Mouse (Mus musculus): ENCODE measurements around the gene Pax7. TPM values are rescaled to one million over a fixed set of nuclear protein-coding genes. Genes with fewer than 3 reads are reported as not detected.
A peak's percentile ranks its signal among the peaks of the same experiment; 100 is the strongest.

Gene Pax7
- polyA plus RNA-seq, 1 experiment from 2014 or later: 2.6 TPM

DNA sequence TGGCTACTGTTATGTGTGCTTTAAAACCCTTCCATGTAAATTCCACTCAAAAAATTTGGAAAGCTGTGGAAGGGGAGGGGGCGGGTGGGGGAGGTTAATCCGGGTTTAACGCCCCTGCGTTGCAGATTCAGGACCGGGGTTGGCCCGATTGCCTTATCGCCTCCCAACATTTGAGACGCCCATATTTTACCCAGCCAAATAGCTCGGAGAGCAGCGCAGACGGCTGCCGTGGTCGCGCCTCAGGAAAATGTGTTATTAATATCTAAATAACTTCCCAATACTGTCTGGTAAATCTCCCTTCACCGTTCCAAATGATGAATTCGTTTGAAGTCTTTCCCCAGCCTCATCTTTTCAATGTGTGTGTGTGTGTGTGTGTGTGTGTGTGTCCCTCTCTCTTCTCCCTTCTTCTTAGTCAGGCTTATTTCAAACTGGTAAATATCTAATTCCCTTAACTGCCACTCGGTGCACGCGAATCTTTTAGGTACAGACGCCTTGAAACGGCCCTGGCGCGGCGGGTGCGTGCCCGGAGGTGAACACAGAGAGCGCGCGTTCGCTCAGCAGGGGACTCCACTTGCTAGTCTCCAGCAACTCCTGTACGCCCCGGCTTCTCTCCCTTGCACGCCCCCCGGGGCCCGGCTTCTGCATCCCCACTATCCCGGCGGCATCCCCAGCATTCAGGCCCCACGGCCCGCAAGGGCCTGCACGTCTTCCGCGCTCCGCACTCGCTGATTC lies 10.0 kb downstream of the Pax7 start:
- Histone ChIP-seq H3K4me2 (replicated peaks) (peak overlapping the region; percentile 36), H3K9me3 (replicated peaks) (no peaks in the 10 kb centered on the region), H3K4me3 (replicated peaks) (peak overlapping the region; percentile 24), H3K4me1 (peaks cover 42% of the 10 kb centered on the region), H3K27me3 (peaks cover 95% of the 10 kb centered on the region), H3K9ac (0 out of 2 replicates have a peak overlapping the region, but pooled peaks have one; percentile 6), H3K27ac (replicated peaks) (no peak overlapping the region; the same call in 1 of the 2 replicates), H3K36me3 (no peaks in the 10 kb centered on the region)
- ATAC-seq (ENCODE audit: insufficient number of reproducible peaks, low FRiP score, low TSS enrichment, low read depth): no peak
- 2% methylated on average over 44 of the region's 44 CpGs for WGBS

DNA sequence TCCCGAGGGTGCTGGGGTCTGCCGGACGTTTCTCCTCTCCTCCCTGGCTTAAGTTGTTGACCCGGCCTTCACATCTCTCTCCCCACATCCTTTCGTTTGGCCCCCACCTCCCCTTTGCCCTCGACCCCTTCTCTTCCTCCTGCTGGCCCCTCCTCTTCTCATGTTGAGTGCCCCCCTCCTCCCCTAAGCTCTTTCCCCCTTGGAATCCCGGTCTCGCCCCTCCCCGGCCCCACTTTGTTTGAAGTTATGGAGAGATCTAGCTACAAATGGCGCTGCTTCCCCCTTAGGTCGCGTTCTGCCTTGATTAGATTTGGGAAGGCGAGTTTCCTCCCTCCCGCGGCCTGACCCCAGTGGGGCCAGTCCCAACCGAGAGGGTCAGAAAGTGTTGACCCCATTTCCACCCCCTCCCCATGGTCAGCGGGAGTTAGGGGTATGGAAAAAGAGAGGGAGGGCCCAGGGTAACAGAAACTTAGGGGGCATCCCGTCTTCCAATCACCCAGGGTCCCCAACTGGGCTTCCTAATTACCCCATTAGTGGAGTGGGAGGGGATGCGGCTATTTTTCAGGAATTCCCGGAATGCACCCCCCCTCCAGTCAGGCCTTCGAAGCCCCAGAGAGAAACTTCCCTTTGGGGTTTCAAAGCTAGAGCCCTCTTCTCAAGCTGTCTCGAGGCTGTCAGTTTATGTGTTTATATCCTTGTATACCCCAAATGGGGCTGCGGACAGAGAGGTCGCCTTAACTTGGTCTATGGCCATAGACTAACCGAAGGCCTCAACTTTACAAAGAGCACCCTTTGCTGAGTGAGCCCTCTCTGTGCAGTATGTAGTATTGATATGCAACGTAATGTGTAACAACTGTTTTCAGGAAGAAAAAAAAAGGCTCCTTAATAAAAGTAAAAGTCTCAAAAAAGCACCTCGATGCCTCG lies 10.9 kb downstream of the Pax7 start:
- ATAC-seq (ENCODE audit: insufficient number of reproducible peaks, low FRiP score, low TSS enrichment, low read depth): no peak
- H3K9ac ChIP-seq: no peak overlapping the region
- peaks cover 37% of the 10 kb centered on the region for H3K4me1 ChIP-seq
- H3K4me2 ChIP-seq (replicated peaks): peak overlapping the region; percentile 55
- 3% methylated on average over 28 of the region's 28 CpGs for WGBS
- peaks cover 94% of the 10 kb centered on the region for H3K27me3 ChIP-seq
- H3K9me3 ChIP-seq (replicated peaks): no peaks in the 10 kb centered on the region
- H3K36me3 ChIP-seq: no peaks in the 10 kb centered on the region
- H3K27ac ChIP-seq (replicated peaks): peak overlapping the region; percentile 25
- peak overlapping the region; percentile 39 for H3K4me3 ChIP-seq (replicated peaks)

DNA sequence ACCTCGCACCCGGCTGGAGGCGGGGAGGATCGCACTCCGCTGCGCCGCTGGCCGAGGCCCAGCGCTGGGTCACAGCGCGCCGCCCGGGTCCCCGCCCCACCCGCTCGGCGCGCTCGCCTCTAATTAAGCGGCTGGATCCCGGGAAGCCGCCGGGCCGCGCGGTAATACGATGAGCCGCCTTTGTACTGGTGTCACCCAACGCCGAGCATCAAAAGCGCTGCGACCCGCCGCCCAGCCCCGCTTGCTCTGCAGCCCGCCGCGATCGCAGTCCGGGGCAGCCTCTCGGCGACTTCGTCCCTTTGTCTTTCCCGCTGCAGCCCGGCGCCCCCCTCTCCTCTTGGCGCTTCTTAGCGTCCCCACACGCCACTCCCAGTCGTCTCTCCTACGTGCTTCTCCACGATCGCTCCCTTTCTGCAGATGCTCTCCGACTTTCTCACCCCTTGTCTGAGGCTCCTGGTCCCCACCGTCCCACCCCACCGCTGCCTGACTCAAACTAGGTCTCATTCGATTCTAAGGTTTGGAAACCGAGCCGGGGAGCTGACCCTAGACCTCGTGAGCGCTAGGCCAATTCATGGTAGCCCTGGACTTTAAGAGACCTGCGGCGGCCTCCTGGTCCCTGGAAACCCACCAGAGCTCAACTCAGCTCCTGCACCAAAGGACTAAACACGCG lies 11.7 kb downstream of the Pax7 start:
- peak overlapping the region; percentile 55 for H3K4me2 ChIP-seq (replicated peaks)
- H3K9me3 ChIP-seq (replicated peaks): no peaks in the 10 kb centered on the region
- H3K36me3 ChIP-seq: no peaks in the 10 kb centered on the region
- H3K27me3 ChIP-seq: peaks cover 94% of the 10 kb centered on the region
- peak overlapping the region; percentile 39 for H3K4me3 ChIP-seq (replicated peaks)
- peak; percentile 53; the same call in 1 of the 2 replicates for ATAC-seq (ENCODE audit: insufficient number of reproducible peaks, low FRiP score, low TSS enrichment, low read depth)
- peaks cover 37% of the 10 kb centered on the region for H3K4me1 ChIP-seq
- WGBS: under 1% methylated on average over 65 of the region's 65 CpGs
- H3K27ac ChIP-seq (replicated peaks): peak overlapping the region; percentile 25; the same call in 1 of the 2 replicates
- H3K9ac ChIP-seq: peak overlapping the region; percentile 6; the same call in 1 of the 2 replicates

DNA sequence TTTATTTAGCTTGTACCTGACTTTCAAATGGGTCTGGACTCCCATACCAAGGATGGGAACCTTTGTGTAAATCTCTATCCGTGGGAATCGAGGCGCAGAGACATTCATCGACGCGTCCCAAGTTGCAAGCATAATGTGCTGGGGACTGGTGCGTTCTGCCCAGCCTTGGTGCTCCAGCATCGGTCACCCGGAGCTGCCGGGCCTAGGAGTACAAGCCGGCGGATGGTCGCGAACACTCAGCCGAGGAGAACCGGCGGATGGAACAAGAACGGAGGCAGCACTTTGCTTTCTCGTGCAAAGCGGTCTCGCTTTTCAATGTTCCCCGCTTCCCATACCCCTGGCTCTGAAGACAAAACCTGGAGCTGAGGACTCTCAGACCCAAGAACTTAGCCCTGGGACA lies 12.3 kb downstream of the Pax7 start:
- Histone ChIP-seq H3K9me3 (replicated peaks) (no peaks in the 10 kb centered on the region), H3K4me3 (replicated peaks) (peak overlapping the region; percentile 39), H3K4me2 (replicated peaks) (peak overlapping the region; percentile 55), H3K27me3 (peaks cover 94% of the 10 kb centered on the region), H3K4me1 (peaks cover 37% of the 10 kb centered on the region), H3K27ac (replicated peaks) (0 out of 2 replicates have a peak overlapping the region, but pooled peaks have one; percentile 25), H3K36me3 (no peaks in the 10 kb centered on the region), H3K9ac (peak overlapping the region; percentile 6; the same call in 1 of the 2 replicates)
- WGBS: 3% methylated on average over 22 of the region's 22 CpGs
- no peak for ATAC-seq (ENCODE audit: insufficient number of reproducible peaks, low FRiP score, low TSS enrichment, low read depth)

DNA sequence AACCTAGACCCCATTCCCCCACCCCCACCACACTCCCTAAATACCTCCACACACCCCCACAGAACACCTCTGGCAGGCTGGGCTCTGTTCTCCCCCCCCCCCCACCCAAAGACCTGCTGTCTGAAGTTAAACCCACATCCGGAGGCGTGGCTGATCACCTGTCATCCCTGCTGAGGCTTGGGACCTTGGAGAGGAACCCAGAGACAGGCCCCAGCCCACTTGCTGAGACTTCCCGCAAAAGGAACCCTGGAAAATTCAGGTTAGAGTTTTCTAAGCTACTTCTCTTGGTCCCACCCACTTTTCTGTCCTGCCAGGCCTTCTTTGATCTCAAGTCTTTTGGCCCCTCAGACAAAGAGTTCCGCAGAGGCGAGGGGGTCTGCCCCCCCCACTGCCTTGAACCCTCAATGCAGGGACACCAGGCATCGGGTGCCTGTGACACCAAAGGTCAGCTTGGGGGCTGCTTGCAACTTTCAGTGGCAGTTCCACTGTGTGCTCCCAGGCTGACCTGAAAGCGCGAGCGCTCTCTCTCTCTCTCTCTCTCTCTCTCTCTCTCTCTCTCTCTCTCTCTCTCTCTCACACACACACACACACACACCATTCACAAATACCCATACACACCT lies 13.8 kb downstream of the Pax7 start:
- Histone ChIP-seq H3K4me3 (replicated peaks) (no peak overlapping the region), H3K36me3 (no peaks in the 10 kb centered on the region), H3K9me3 (replicated peaks) (no peaks in the 10 kb centered on the region), H3K9ac (no peak overlapping the region), H3K27ac (replicated peaks) (no peak overlapping the region), H3K4me1 (peaks cover 37% of the 10 kb centered on the region), H3K4me2 (replicated peaks) (no peak overlapping the region), H3K27me3 (peaks cover 89% of the 10 kb centered on the region)
- no peak for ATAC-seq (ENCODE audit: insufficient number of reproducible peaks, low FRiP score, low TSS enrichment, low read depth)
- WGBS: 4% methylated on average over 8 of the region's 9 CpGs

DNA sequence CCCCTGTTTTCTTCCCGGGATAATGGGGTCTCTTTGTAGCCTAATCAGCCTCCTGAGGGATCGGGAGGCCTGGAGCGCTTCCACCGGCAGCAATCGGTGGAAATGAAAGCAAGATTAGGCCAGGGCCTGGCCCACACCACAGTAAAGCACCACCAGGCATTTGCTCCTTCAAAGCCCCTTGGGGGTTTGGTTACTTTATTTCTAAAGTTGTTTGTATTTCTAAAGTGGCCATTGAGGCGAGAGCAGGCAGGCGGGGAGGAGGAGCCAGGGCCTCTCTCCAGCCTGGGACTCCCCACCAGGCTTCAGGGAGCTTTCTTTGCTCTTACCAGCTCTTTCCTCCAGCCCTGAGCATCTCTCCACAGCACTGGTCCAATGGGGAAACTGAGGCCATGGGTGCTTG lies 15.2 kb downstream of the Pax7 start:
- Histone ChIP-seq H3K4me3 (replicated peaks) (no peak overlapping the region), H3K9ac (no peak overlapping the region), H3K4me2 (replicated peaks) (no peak overlapping the region), H3K4me1 (peaks cover 27% of the 10 kb centered on the region), H3K36me3 (no peaks in the 10 kb centered on the region), H3K27me3 (peaks cover 89% of the 10 kb centered on the region), H3K9me3 (replicated peaks) (no peaks in the 10 kb centered on the region), H3K27ac (replicated peaks) (0 out of 2 replicates have a peak overlapping the region, but pooled peaks have one; percentile 7)
- 11% methylated on average over 7 of the region's 7 CpGs for WGBS
- ATAC-seq (ENCODE audit: insufficient number of reproducible peaks, low FRiP score, low TSS enrichment, low read depth): no peak

DNA sequence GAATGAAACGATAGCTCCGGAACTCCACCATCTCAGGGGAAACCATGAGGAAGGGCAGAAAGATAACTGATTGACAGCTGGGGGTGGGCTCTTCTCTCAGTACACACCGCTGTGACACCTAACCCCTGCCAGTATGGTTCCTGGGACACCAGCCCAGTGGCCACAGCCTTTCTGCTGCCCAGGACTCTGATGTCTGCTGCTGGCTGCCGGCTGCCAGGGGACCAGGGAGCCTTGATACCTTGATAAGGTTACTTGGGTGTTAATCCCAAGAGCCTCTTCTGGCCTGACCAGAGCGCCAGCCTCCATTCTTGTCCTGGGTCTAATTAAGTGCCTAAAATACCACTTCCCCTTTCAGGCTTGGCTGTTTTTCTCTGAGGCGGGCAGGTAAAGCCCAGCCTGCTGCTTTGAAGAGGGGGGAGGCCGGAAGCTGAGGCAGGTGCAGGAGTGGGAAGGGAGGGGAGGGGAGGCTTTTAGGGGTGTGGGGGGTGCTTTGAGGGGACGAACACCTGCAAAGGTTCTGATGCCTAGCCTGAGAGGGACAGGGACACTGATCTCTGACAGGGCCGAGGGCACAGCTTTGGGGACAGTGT lies 19.9 kb downstream of the Pax7 start:
- WGBS: 23% methylated on average over 9 of the region's 9 CpGs
- peaks cover 19% of the 10 kb centered on the region for H3K4me1 ChIP-seq

DNA sequence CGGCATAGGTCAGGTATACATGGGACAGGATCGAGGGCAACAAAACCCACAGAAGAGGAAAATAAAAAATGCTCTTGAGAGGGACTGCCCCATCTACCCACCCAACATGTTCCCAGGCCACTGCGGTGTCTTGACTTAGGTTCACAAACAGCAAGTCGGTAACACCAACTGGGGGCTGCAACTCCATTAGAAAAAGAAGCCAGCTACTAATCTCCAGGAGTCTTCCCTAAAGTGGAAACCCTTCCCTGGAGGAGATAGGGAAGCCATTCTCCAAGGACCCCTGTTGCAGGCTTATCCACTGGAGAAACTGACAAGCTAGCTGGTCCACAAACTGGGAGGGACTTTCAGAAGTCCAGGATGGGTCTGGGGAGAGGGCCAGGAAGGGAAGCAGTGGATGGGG lies 21.4 kb downstream of the Pax7 start:
- no peak overlapping the region for H3K9ac ChIP-seq
- peaks cover 56% of the 10 kb centered on the region for H3K27me3 ChIP-seq
- H3K4me1 ChIP-seq: peaks cover 22% of the 10 kb centered on the region
- H3K27ac ChIP-seq (replicated peaks): no peak overlapping the region
- H3K36me3 ChIP-seq: no peaks in the 10 kb centered on the region
- WGBS: 51% methylated on average over 4 of the region's 4 CpGs
- no peak overlapping the region for H3K4me3 ChIP-seq (replicated peaks)
- no peak for ATAC-seq (ENCODE audit: insufficient number of reproducible peaks, low FRiP score, low TSS enrichment, low read depth)
- no peaks in the 10 kb centered on the region for H3K9me3 ChIP-seq (replicated peaks)
- no peak overlapping the region for H3K4me2 ChIP-seq (replicated peaks)

More for the DNA sequence above, 19.9 kb downstream of the Pax7 start:
- Histone ChIP-seq H3K4me2 (replicated peaks) (no peak overlapping the region), H3K36me3 (no peaks in the 10 kb centered on the region), H3K27ac (replicated peaks) (no peak overlapping the region), H3K4me3 (replicated peaks) (no peak overlapping the region), H3K27me3 (peaks cover 64% of the 10 kb centered on the region), H3K9me3 (replicated peaks) (no peaks in the 10 kb centered on the region), H3K9ac (no peak overlapping the region)
- no peak for ATAC-seq (ENCODE audit: insufficient number of reproducible peaks, low FRiP score, low TSS enrichment, low read depth)

DNA sequence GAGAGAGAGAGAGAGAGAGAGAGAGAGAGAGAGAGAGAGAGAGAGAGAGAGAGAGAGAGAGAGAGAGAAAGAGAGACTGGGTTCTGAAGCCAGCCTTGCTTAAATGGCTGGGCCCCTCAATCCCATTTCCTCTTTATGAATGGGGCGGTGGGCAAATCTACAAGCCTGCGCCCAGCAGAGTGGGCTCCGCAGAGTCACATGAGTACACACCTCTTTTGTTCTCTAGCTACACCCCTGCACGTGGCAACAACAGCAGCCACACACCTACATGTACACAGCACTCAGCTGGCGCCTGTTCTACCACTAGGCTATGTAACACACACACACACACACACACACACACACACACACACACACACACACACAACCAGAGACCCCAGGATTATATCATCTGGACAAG lies 21.9 kb downstream of the Pax7 start:
- H3K4me2 ChIP-seq (replicated peaks): no peak overlapping the region
- WGBS: 44% methylated on average over 5 of the region's 5 CpGs
- ATAC-seq (ENCODE audit: insufficient number of reproducible peaks, low FRiP score, low TSS enrichment, low read depth): no peak
- H3K27ac ChIP-seq (replicated peaks): no peak overlapping the region
- H3K4me3 ChIP-seq (replicated peaks): no peak overlapping the region
- H3K9me3 ChIP-seq (replicated peaks): no peaks in the 10 kb centered on the region
- H3K4me1 ChIP-seq: peaks cover 23% of the 10 kb centered on the region
- H3K36me3 ChIP-seq: no peaks in the 10 kb centered on the region
- H3K27me3 ChIP-seq: peaks cover 55% of the 10 kb centered on the region
- no peak overlapping the region for H3K9ac ChIP-seq

DNA sequence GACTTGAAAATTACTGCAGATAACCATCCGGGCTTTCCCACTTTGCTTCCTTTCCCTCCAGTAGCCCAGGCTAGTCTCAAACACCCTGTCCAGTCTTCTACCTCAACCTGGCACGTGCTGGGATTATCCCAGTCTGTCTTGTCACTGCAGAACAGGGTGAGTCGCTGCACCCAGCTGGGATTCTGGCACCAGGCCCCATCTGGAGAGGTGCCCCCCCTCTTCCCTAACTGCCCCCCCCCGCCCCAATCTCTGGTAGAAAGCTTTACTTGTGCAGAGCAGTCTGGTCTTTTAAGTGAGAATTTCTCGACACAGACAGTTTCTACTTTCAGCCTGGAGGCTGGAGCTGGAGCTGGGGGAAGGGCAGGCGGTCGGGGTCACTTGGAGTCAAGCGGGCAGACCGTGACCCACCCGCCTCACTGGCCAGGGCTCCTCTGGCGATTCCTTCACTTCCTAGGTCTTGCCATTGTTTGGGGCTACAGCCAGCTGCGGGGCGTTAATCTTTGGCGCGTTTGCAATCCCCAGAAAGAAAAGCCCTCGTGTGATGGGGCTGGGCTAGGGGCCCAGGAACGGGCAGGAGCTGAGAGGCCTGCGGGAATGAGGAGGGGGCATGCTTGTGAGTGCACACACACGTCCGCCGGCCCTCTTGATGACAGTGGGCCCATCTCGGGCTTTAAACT lies 22.4 kb downstream of the Pax7 start:
- Histone ChIP-seq H3K36me3 (no peaks in the 10 kb centered on the region), H3K4me3 (replicated peaks) (no peak overlapping the region), H3K27me3 (peaks cover 54% of the 10 kb centered on the region), H3K9me3 (replicated peaks) (no peaks in the 10 kb centered on the region), H3K9ac (no peak overlapping the region), H3K4me2 (replicated peaks) (peak overlapping the region; percentile 32), H3K27ac (replicated peaks) (0 out of 2 replicates have a peak overlapping the region, but pooled peaks have one; percentile 39), H3K4me1 (peaks cover 23% of the 10 kb centered on the region)
- peak; percentile 11; the same call in 1 of the 2 replicates for ATAC-seq (ENCODE audit: insufficient number of reproducible peaks, low FRiP score, low TSS enrichment, low read depth)
- WGBS: 4% methylated on average over 22 of the region's 22 CpGs
